Mouse (Mus musculus) testis, adult 2 months (tissue): ENCODE data around the gene Sim2.

Experiments
- CTCF ChIP-seq: fragments of 200-500 bp; IDR thresholded peaks from 2 replicates; pipeline ENCODE4 v1.5.1; 2012; ENCODE audit warnings: low read depth, mild to moderate bottlenecking, inconsistent platforms, low read length, moderate library complexity; ENCODE audit not compliant: control insufficient read depth, insufficient read depth, insufficient replicate concordance
- POLR2A ChIP-seq: fragments of 200-500 bp; IDR thresholded peaks from 2 replicates; pipeline ENCODE4 v1.6.1; 2012; ENCODE audit warnings: low read depth, mild to moderate bottlenecking, inconsistent platforms, low read length, moderate library complexity; ENCODE audit not compliant: control insufficient read depth

GRCm38 (mm10) chr16:94069061-94069460, 15.7 kb upstream of the Sim2 start:
- TF ChIP-seq POLR2A (no peak), CTCF (no peak)
